ENCODE assay signal across 10 mouse cellular contexts in genomic region chr12:12148659-12149399, GRCm38 (mm10).
DNase-seq lines count a peak whose midpoint lies in the region; ATAC-seq and TF ChIP-seq lines count a peak whose summit lies in the region.
"Had no signal": no experiment of that assay in that cellular context is flagged by ENCODE, and none has a peak within 500 bp of the region (broad histone marks: within the 10 kb centered on the region; RNA-seq: fewer than 3 reads in every experiment).

No protein-coding gene starts in this region.

- no peak overlapping the region for H3K27ac ChIP-seq in liver, adult 2 months (replicated peaks; ENCODE audit: insufficient read depth, low read depth, low read length)
- no peak overlapping the region for H3K27ac ChIP-seq in neural tube, embryonic 12.5 days
- H3K27ac ChIP-seq: liver, embryonic 15.5 days had no signal

- 0 out of 2 replicates have a peak, but pooled peaks have one; percentile 8 for TF ChIP-seq CTCF in liver, adult 2 months (IDR thresholded peaks at IDR 0.05; ENCODE audit: low read depth, low read length)

- 0 out of 2 replicates have a peak, but pooled peaks cover 2% of the 10 kb centered on the region for H3K27me3 ChIP-seq in liver, adult 2 months (ENCODE audit: control insufficient read depth, insufficient read depth, low read length)
- no peaks in the 10 kb centered on the region for H3K27me3 ChIP-seq in neural tube, embryonic 12.5 days (replicated peaks)
- H3K27me3 ChIP-seq: liver, embryonic 15.5 days had no signal

- no peak overlapping the region for H3K4me2 ChIP-seq in neural tube, embryonic 12.5 days (replicated peaks)
- H3K4me2 ChIP-seq: liver, embryonic 15.5 days had no signal

- H3K4me1 ChIP-seq in liver, adult 2 months (ENCODE audit: control insufficient read depth, insufficient read depth, low read length), result no peaks in the 10 kb centered on the region
- no peaks in the 10 kb centered on the region for H3K4me1 ChIP-seq in neural tube, embryonic 12.5 days
- H3K4me1 ChIP-seq: liver, embryonic 15.5 days had no signal

- no peak overlapping the region for H3K9ac ChIP-seq in liver, adult 2 months (ENCODE audit: low read depth, low read length)
- no peak overlapping the region for H3K9ac ChIP-seq in neural tube, embryonic 12.5 days
- H3K9ac ChIP-seq: liver, embryonic 15.5 days had no signal

- peak; percentile 53; the same call in 1 of the 2 replicates for ATAC-seq in granulocyte monocyte progenitor cell, adult 5-6 weeks (replicated peaks; ENCODE audit: poor library complexity, severe bottlenecking)
- ATAC-seq in neural tube, embryonic 12.5 days (ENCODE audit: low FRiP score, low read depth), result peak; percentile 53; the same call in 1 of the 2 replicates
- ATAC-seq in inflammation-experienced regulatory T-cells, adult 6 months, result no peak

- DNase-seq in adrenal gland, postnatal 10 days, result peak; percentile 18
- no peak for DNase-seq in adrenal gland, adult 18-20 months (ENCODE audit: low spot score in 2 of 2)
- peak; percentile 5 for DNase-seq in liver, adult 2 months (ENCODE audit: extremely low read depth, low read depth, low spot score)
- no peak for DNase-seq in liver
- no peak for DNase-seq in layer of hippocampus, adult 11-12 months (ENCODE audit: low spot score)

- 55% methylated on average over 3 of the region's 3 CpGs for WGBS in liver, adult 2 months
- 80% methylated on average over 3 of the region's 3 CpGs for WGBS in neural tube, embryonic 12.5 days

- H3K4me3 ChIP-seq in liver, adult 2 months (ENCODE audit: insufficient read depth, low read depth, low read length), result no peak overlapping the region
- no peak overlapping the region for H3K4me3 ChIP-seq in neural tube, embryonic 12.5 days
- H3K4me3 ChIP-seq: erythroblast, embryonic 14.5 days; liver, embryonic 15.5 days had no signal

- TF ChIP-seq POLR2A in liver, adult 2 months (IDR thresholded peaks at IDR 0.05; ENCODE audit: extremely low read depth, insufficient read depth, low read length), result no peak

- H3K36me3 ChIP-seq in liver, adult 2 months (ENCODE audit: control insufficient read depth, insufficient read depth, low read length), result no peaks in the 10 kb centered on the region
- no peaks in the 10 kb centered on the region for H3K36me3 ChIP-seq in neural tube, embryonic 12.5 days
- H3K36me3 ChIP-seq: liver, embryonic 15.5 days had no signal

- no peaks in the 10 kb centered on the region for H3K9me3 ChIP-seq in neural tube, embryonic 12.5 days
- H3K9me3 ChIP-seq: liver, embryonic 15.5 days had no signal

- no peaks in the 10 kb centered on the region for H3K79me2 ChIP-seq in liver, adult 2 months (ENCODE audit: control insufficient read depth, insufficient read depth, low read length)

Comparison
In these comparisons a context has a peak if more than half of its experiments do, and no peak if none do; other contexts are left out.
1. DNase-seq: peak in adrenal gland, postnatal 10 days (single experiment) and liver, adult 2 months (single experiment); none in adrenal gland, adult 18-20 months (0 of 2), liver (single experiment) and layer of hippocampus, adult 11-12 months (single experiment).